Mouse (Mus musculus): ENCODE results near the gene Stim1. TPM values are rescaled to one million over a fixed set of nuclear protein-coding genes. Genes with fewer than 3 reads are reported as not detected.

Stim1 gene
- total RNA-seq, 1 experiment, result 22.4 TPM

- Histone ChIP-seq H3K9me3 (ENCODE audit: control insufficient read depth, insufficient read depth, low read depth, low read length) (no peaks in the 10 kb centered on the region), H3K4me3 (ENCODE audit: insufficient read depth in 1 of 2, low read depth in 1 of 2, low read length in 2 of 2, poor library complexity in 1 of 2, severe bottlenecking in 1 of 2) (peak overlapping the region; percentile 88 to 92), H3K36me3 (ENCODE audit: control insufficient read depth, insufficient read depth, low read length, poor library complexity, severe bottlenecking) (no peaks in the 10 kb centered on the region), H3K9ac (ENCODE audit: insufficient read depth, low read depth, low read length, poor library complexity, severe bottlenecking) (peak overlapping the region; percentile 85), H3K4me1 (ENCODE audit: control insufficient read depth in 2 of 2, insufficient read depth in 2 of 2, low read length in 2 of 2, poor library complexity in 1 of 2) (peaks cover 0 to 18% of the 10 kb centered on the region in 2 experiments; a peak in 2 of 4 replicates), H3K27ac (ENCODE audit: insufficient read depth, low read depth, low read length, poor library complexity, severe bottlenecking) (peak overlapping the region; percentile 70)
- no peak for TF ChIP-seq ZC3H11A (IDR thresholded peaks at IDR 0.05; ENCODE audit: borderline replicate concordance, low read depth, low read length)
- TF ChIP-seq HCFC1 (IDR thresholded peaks at IDR 0.05; ENCODE audit: borderline replicate concordance, insufficient read depth, low read length), result no peak
- no peak for TF ChIP-seq MAFK (IDR thresholded peaks at IDR 0.05; ENCODE audit: insufficient read depth, low read depth, low read length)
- TF ChIP-seq CHD2 (IDR thresholded peaks at IDR 0.05; ENCODE audit: low read depth, low read length), result no peak
- no peak for TF ChIP-seq ZNF384 (IDR thresholded peaks at IDR 0.05; ENCODE audit: low read depth, low read length)
- in situ Hi-C loops (cut with MboI; ENCODE audit: low sequenced_read_pairs in 2 of 2, unreplicated experiment in 2 of 2), result loop anchor here in 1 of 2 experiments (10.0 kb wide), 1 partner anchor 175 kb away; no protein-coding TSS in a partner anchor
- DNase-seq (ENCODE audit: low read depth, low spot score), result peak; percentile 43
These were observed 17.5 kb upstream of the Stim1 start for GRCm38 (mm10) chr7:102249896-102250630.

GRCm38 (mm10) chr7:102250631-102251214 is 16.9 kb upstream of the Stim1 start:
- H3K9ac ChIP-seq (ENCODE audit: insufficient read depth, low read depth, low read length, poor library complexity, severe bottlenecking), result peak overlapping the region; percentile 85
- H3K36me3 ChIP-seq (ENCODE audit: control insufficient read depth, insufficient read depth, low read length, poor library complexity, severe bottlenecking), result no peaks in the 10 kb centered on the region
- TF ChIP-seq ZNF384 (IDR thresholded peaks at IDR 0.05; ENCODE audit: low read depth, low read length) (no peak), HCFC1 (IDR thresholded peaks at IDR 0.05; ENCODE audit: borderline replicate concordance, insufficient read depth, low read length) (0 out of 2 replicates have a peak, but pooled peaks have one; percentile 0)
- peak overlapping the region; percentile 70 for H3K27ac ChIP-seq (ENCODE audit: insufficient read depth, low read depth, low read length, poor library complexity, severe bottlenecking)
- DNase-seq (ENCODE audit: low read depth, low spot score), result peak; percentile 47
- H3K4me3 ChIP-seq (ENCODE audit: insufficient read depth in 1 of 2, low read depth in 1 of 2, low read length in 2 of 2, poor library complexity in 1 of 2, severe bottlenecking in 1 of 2), result peak overlapping the region; percentile 88 to 92
- no peaks in the 10 kb centered on the region for H3K9me3 ChIP-seq (ENCODE audit: control insufficient read depth, insufficient read depth, low read depth, low read length)
- peaks cover 0 to 17% of the 10 kb centered on the region in 2 experiments; a peak in 2 of 4 replicates for H3K4me1 ChIP-seq (ENCODE audit: control insufficient read depth in 2 of 2, insufficient read depth in 2 of 2, low read length in 2 of 2, poor library complexity in 1 of 2)
- in situ Hi-C loops (cut with MboI; ENCODE audit: low sequenced_read_pairs in 2 of 2, unreplicated experiment in 2 of 2), result loop anchor here in 1 of 2 experiments (10.0 kb wide), 1 partner anchor 174 kb away; no protein-coding TSS in a partner anchor

GRCm38 (mm10) chr7:102253631-102254030 is 14.0 kb upstream of the Stim1 start:
- in situ Hi-C loops (cut with MboI; ENCODE audit: low sequenced_read_pairs in 2 of 2, unreplicated experiment in 2 of 2), result loop anchor here in 1 of 2 experiments (10.0 kb wide), 1 partner anchor 171 kb away; no protein-coding TSS in a partner anchor
- TF ChIP-seq HCFC1 (IDR thresholded peaks at IDR 0.05; ENCODE audit: borderline replicate concordance, insufficient read depth, low read length) (no peak), ZNF384 (IDR thresholded peaks at IDR 0.05; ENCODE audit: low read depth, low read length) (no peak), ZC3H11A (IDR thresholded peaks at IDR 0.05; ENCODE audit: borderline replicate concordance, low read depth, low read length) (no peak), CHD2 (IDR thresholded peaks at IDR 0.05; ENCODE audit: low read depth, low read length) (no peak), MAFK (IDR thresholded peaks at IDR 0.05; ENCODE audit: insufficient read depth, low read depth, low read length) (no peak)

GRCm38 (mm10) chr7:102255954-102256353 is 11.7 kb upstream of the Stim1 start, which contains the start of gene Rhog:
Gene Rhog (minus strand): TSS chr7:102256054.
- Histone ChIP-seq H3K9ac (ENCODE audit: insufficient read depth, low read depth, low read length, poor library complexity, severe bottlenecking) (no peak within 1 kb of the TSS), H3K4me1 (ENCODE audit: control insufficient read depth in 2 of 2, insufficient read depth in 2 of 2, low read length in 2 of 2, poor library complexity in 1 of 2) (peaks cover 0 to 2% of the 10 kb centered on the region in 2 experiments; a peak in 1 of 4 replicates), H3K27ac (ENCODE audit: insufficient read depth, low read depth, low read length, poor library complexity, severe bottlenecking) (no peak within 1 kb of the TSS), H3K4me3 (ENCODE audit: insufficient read depth in 1 of 2, low read depth in 1 of 2, low read length in 2 of 2, poor library complexity in 1 of 2, severe bottlenecking in 1 of 2) (no peak within 1 kb of the TSS), H3K36me3 (ENCODE audit: control insufficient read depth, insufficient read depth, low read length, poor library complexity, severe bottlenecking) (no peaks in the 10 kb centered on the region), H3K9me3 (ENCODE audit: control insufficient read depth, insufficient read depth, low read depth, low read length) (no peaks in the 10 kb centered on the region)
- TF ChIP-seq HCFC1 (IDR thresholded peaks at IDR 0.05; ENCODE audit: borderline replicate concordance, insufficient read depth, low read length), result no peak
- TF ChIP-seq ZC3H11A (IDR thresholded peaks at IDR 0.05; ENCODE audit: borderline replicate concordance, low read depth, low read length), result no peak
- DNase-seq (ENCODE audit: low read depth, low spot score), result no peak
- in situ Hi-C loops (cut with MboI; ENCODE audit: low sequenced_read_pairs in 2 of 2, unreplicated experiment in 2 of 2), result loop anchor here in 1 of 2 experiments (10.0 kb wide), 1 partner anchor 169 kb away; no protein-coding TSS in a partner anchor

More at GRCm38 (mm10) chr7:102253631-102254030, 14.0 kb upstream of the Stim1 start:
- Histone ChIP-seq H3K27ac (ENCODE audit: insufficient read depth, low read depth, low read length, poor library complexity, severe bottlenecking) (no peak overlapping the region), H3K36me3 (ENCODE audit: control insufficient read depth, insufficient read depth, low read length, poor library complexity, severe bottlenecking) (no peaks in the 10 kb centered on the region), H3K4me3 (ENCODE audit: insufficient read depth in 1 of 2, low read depth in 1 of 2, low read length in 2 of 2, poor library complexity in 1 of 2, severe bottlenecking in 1 of 2) (no peak overlapping the region), H3K4me1 (ENCODE audit: control insufficient read depth in 2 of 2, insufficient read depth in 2 of 2, low read length in 2 of 2, poor library complexity in 1 of 2) (peaks cover 0 to 7% of the 10 kb centered on the region in 2 experiments; a peak in 1 of 4 replicates), H3K9ac (ENCODE audit: insufficient read depth, low read depth, low read length, poor library complexity, severe bottlenecking) (no peak overlapping the region), H3K9me3 (ENCODE audit: control insufficient read depth, insufficient read depth, low read depth, low read length) (no peaks in the 10 kb centered on the region)
- DNase-seq (ENCODE audit: low read depth, low spot score), result no peak

Data from ES-E14 (cell line).